Mouse (Mus musculus) left cerebral cortex, adult 11 months (tissue): ENCODE data around the gene Slc35f3.

Source experiments
- DNase-seq: peaks from one replicate; pipeline ENCODE4 v3.0.0; 2022; ENCODE audit warnings: low spot score

Slc35f3 gene

GRCm38 (mm10) chr8:126327786-126328185 is 29.4 kb downstream of the Slc35f3 start:
- no peak for DNase-seq

GRCm38 (mm10) chr8:126338864-126339263 is 40.5 kb downstream of the Slc35f3 start:
- DNase-seq = no peak

- no peak for DNase-seq
Observed at GRCm38 (mm10) chr8:126339357-126339756, 41.0 kb downstream of the Slc35f3 start.

DNA sequence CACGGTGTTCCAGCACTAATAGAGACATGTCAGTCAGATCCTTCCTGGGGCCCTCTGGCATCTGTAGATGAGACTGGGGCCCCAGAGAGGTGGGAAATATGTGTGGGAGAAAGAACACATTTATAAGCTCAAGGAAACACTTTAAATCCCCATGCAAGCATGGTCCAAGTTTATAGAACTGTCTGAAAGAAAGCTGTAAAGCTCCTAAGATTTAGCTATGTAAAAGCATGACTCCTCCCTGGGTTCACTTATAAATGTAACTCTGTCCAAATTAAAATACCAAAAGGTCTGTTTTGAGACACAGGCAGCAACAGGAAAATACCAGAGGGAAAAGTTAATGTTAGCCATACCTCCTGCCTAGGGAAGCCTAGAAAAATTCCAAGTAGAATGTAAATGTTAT is 42.8 kb downstream of the Slc35f3 start:
- DNase-seq = no peak

GRCm38 (mm10) chr8:126343427-126343826 is 45.1 kb downstream of the Slc35f3 start:
- DNase-seq = no peak

GRCm38 (mm10) chr8:126345100-126345499 is 46.7 kb downstream of the Slc35f3 start:
- no peak for DNase-seq

DNA sequence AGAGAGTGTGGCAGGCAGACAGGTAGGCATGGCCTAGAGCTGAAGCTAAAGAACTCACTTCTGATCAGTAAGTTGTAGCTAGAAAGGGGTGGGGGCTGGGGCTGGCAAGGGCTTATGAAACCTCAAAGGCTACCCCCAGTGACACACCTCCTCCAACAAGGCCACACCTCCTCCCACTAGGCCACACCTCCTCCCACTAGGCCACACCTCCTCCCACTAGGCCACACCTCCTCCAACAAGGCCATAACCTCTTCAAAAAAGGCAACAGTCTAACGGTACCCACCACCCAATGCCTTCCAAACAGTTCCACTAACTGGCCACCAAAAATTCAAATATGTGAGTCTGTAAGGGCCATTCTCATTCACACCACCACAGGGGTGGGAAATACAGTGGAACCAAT is 54.9 kb downstream of the Slc35f3 start:
- no peak for DNase-seq

- no peak for DNase-seq
Observed at GRCm38 (mm10) chr8:126357946-126358345, 59.6 kb downstream of the Slc35f3 start.

- DNase-seq = no peak
Observed at GRCm38 (mm10) chr8:126359296-126359695, 60.9 kb downstream of the Slc35f3 start.

GRCm38 (mm10) chr8:126360106-126360505 is 61.7 kb downstream of the Slc35f3 start:
- DNase-seq = no peak

GRCm38 (mm10) chr8:126360701-126361100 is 62.3 kb downstream of the Slc35f3 start:
- no peak for DNase-seq

DNA sequence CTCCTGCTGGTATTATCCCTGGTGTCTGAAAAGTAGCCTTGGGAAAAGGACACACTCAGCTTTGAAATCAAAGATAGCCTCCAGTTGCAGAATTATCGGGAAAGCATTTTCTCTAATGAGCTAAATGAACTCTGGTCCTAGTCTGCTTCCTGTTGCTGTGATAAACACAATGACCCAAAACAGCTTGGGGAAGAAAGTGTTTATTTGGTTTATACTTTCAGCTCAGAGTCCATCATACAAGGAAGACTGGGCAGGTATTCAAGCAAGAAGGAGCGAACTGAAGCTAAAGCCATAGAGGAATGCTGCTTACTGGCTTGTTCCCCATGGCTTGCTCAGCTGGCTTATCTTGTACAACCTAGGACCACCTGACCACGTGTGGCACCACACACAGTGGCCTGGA is 67.9 kb downstream of the Slc35f3 start:
- DNase-seq = no peak

DNA sequence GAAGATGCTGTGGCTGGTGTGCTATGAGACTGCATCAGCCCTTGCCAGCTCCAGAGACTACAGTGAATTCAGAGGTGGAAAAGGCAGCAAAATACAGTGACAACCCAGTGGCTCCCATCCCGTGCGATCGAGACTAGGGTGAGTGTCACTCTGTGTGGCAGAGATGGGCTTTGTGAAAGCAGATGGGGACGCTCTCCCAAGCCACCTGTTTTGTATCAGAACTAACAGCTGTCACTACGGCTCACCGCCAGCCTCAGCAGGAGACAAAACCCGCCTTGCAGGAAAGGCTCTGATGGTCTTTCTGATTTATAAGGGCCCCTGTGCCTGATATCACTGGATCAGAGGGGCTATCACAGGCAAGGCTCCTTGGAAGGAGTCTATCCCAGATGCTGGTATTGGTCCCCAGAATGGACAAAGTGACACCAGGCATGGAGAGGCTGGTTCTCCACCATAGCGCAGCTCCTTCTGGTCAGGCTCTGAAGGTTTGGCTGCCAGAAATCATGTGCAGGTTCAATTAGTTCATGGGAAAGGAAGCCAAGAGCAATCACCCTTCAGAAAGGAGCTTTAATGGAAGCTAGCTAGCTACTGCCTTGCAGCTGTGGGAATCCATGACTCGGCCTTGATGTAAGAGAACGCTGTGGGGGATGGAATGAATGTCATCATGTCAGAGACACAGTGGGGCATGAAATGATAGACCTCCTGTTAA is 70.1 kb downstream of the Slc35f3 start:
- no peak for DNase-seq

GRCm38 (mm10) chr8:126371871-126372270 is 73.5 kb downstream of the Slc35f3 start:
- DNase-seq = no peak

- DNase-seq = no peak
Observed at GRCm38 (mm10) chr8:126379580-126379979, 81.2 kb downstream of the Slc35f3 start.

GRCm38 (mm10) chr8:126380141-126380540 is 81.8 kb downstream of the Slc35f3 start:
- no peak for DNase-seq

- no peak for DNase-seq
Observed at GRCm38 (mm10) chr8:126381299-126381698, 82.9 kb downstream of the Slc35f3 start.

GRCm38 (mm10) chr8:126382216-126382615 is 83.9 kb downstream of the Slc35f3 start:
- no peak for DNase-seq

- peak; percentile 44 for DNase-seq
Observed at GRCm38 (mm10) chr8:126382749-126383148, 84.4 kb downstream of the Slc35f3 start.

- DNase-seq = no peak
Observed at GRCm38 (mm10) chr8:126387566-126387965, 89.2 kb downstream of the Slc35f3 start.

DNA sequence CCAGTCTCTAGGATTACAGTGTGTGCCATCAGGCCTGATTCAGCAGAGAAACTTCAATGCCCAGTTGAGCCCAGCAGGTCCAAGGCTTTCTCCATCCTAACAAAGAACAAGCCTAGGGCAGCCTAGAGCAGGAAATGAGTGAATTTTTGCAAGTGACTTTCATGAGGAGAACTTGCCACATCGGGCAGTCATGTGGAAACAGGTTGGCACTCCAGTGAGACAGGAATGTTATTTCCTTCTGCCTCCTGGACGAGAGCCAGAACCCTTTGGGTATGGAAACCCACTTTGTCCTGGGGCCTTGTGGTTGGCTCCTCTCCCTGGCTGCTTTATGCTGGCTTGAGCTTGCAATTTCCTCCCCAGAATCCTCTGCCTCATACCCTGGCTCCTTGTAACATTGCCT is 93.2 kb downstream of the Slc35f3 start:
- no peak for DNase-seq

- no peak for DNase-seq
Observed at GRCm38 (mm10) chr8:126395386-126395785, 97.0 kb downstream of the Slc35f3 start.

DNA sequence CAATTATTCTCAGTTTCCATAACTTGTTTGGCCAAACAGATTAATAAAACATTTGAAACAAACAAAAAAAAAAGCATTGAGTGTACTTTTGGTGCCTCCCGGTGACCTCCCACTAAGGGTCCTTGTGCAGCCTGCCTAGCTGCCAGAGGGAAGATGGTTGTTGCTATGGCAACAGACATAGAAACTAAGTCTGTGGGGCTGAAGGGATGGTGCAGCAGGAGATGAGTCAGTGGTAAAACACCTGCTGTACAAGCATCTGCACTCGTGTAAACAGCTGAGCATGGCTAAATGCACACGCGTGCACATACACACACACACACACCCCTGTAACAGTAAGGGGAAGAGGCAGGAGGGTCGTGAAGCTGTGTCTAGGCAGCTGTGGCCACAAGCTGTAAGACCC is 97.6 kb downstream of the Slc35f3 start:
- DNase-seq = no peak

GRCm38 (mm10) chr8:126398349-126398748 is 100.0 kb downstream of the Slc35f3 start:
- DNase-seq = no peak
